Mouse (Mus musculus): ENCODE data around the gene Atp8a2.

DNA sequence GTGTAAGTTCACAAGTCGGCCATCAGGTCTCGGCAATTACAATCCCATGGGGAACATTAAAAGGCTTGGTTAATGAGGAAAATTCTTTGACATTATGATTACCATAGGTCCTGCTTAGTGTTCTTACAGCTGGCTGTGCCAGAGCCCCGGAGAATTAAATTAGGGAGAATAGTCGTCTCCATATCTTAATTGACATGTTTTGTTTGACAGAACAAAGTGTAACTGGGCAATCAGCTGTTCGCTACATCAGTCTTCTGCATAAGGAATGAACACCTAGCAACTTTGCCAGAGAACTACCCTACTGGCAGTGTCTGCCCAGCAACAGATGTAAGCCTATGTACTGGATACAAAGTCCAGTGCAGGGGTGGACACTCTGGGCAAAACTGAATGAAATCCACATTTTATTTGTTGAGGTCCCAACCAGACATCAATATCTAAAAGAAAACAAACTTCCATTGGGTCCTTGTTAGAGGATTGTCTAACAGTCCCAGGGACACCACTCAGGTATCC is 225.7 kb downstream of the Atp8a2 start:
- TF ChIP-seq CTCF (IDR thresholded peaks at IDR 0.05; ENCODE audit: borderline replicate concordance, insufficient read depth, low read depth, low read length) (no peak), POLR2A (IDR thresholded peaks at IDR 0.05; ENCODE audit: borderline replicate concordance, insufficient read depth, low read length) (no peak)

All from cerebellum, adult 2 months (tissue).